Mouse (Mus musculus): ENCODE data around the gene Hist1h2ab.

DNA sequence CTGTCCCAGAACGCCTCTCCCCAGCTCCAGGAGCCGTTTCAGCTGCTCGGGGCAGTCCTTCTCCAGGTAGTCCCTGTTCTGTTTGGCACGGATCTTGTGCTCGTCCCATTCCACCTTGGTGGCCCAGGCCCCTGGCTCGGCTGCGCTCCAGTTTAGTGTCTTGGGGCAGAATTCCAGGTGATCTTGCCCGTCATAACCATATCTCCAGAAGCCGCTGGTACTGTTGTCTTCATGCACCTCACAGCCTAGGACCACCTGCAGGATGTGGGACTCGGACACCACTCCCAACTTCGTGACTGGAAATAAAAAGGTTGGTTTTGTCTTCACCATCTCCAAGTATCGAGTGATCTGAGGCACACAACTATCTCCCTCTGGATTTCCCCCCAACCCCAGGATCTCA lies 44.2 kb upstream of the Hist1h2ab start:
- TF ChIP-seq CTCF (IDR thresholded peaks at IDR 0.05; ENCODE audit: extremely low read depth, insufficient read depth, insufficient read length, insufficient replicate concordance): no peak
- no peak for TF ChIP-seq POLR2A (IDR thresholded peaks at IDR 0.05; ENCODE audit: low read depth, low read length)
